Mouse (Mus musculus) adipocyte (in vitro differentiated cells): Measurements from ENCODE around the gene Sesn1.
"Not testable (repeated sequence)": the region's sequence is repeated elsewhere in the genome, so short reads cannot be mapped to it uniquely, and the experiment has no call there.

Experiments used
- DNase-seq: peaks from one replicate; pipeline ENCODE4 v3.0.0-alpha.2; 2016; ENCODE audit warnings: low spot score

The Sesn1 gene

GRCm38 (mm10) chr10:41821171-41821570 lies 11.4 kb downstream of the Sesn1 start:
- DNase-seq, result no peak

GRCm38 (mm10) chr10:41822573-41823281 lies 13.0 kb downstream of the Sesn1 start:
- DNase-seq, result no peak

GRCm38 (mm10) chr10:41823282-41823675 lies 13.5 kb downstream of the Sesn1 start:
- not testable (repeated sequence) for DNase-seq

GRCm38 (mm10) chr10:41823916-41824315 lies 14.2 kb downstream of the Sesn1 start:
- DNase-seq, result no peak

GRCm38 (mm10) chr10:41825041-41825440 lies 15.3 kb downstream of the Sesn1 start:
- DNase-seq, result no peak

- no peak for DNase-seq
These were observed 16.3 kb downstream of the Sesn1 start for GRCm38 (mm10) chr10:41825996-41826395.

- DNase-seq, result no peak
These were observed 16.9 kb downstream of the Sesn1 start for GRCm38 (mm10) chr10:41826526-41827116.

- DNase-seq, result no peak
These were observed 18.0 kb downstream of the Sesn1 start for GRCm38 (mm10) chr10:41827784-41828183.

- DNase-seq, result no peak
These were observed 19.5 kb downstream of the Sesn1 start for GRCm38 (mm10) chr10:41829191-41829590.

- no peak for DNase-seq
These were observed 20.2 kb downstream of the Sesn1 start for GRCm38 (mm10) chr10:41829980-41830379.

GRCm38 (mm10) chr10:41830445-41830844 lies 20.7 kb downstream of the Sesn1 start:
- no peak for DNase-seq

- DNase-seq, result peak; percentile 79
These were observed 21.3 kb downstream of the Sesn1 start for GRCm38 (mm10) chr10:41830851-41831522.

- no peak for DNase-seq
These were observed 22.5 kb downstream of the Sesn1 start for GRCm38 (mm10) chr10:41832191-41832590.

GRCm38 (mm10) chr10:41834131-41834530 lies 24.4 kb downstream of the Sesn1 start:
- no peak for DNase-seq

GRCm38 (mm10) chr10:41838911-41839310 lies 29.2 kb downstream of the Sesn1 start:
- DNase-seq, result no peak

GRCm38 (mm10) chr10:41847737-41848136 lies 38.0 kb downstream of the Sesn1 start:
- DNase-seq, result no peak

GRCm38 (mm10) chr10:41848721-41849120 lies 39.0 kb downstream of the Sesn1 start:
- DNase-seq, result no peak

GRCm38 (mm10) chr10:41859820-41860219 lies 50.1 kb downstream of the Sesn1 start:
- no peak for DNase-seq

GRCm38 (mm10) chr10:41860275-41860688 lies 50.5 kb downstream of the Sesn1 start:
- DNase-seq, result no peak

GRCm38 (mm10) chr10:41863053-41863452 lies 53.3 kb downstream of the Sesn1 start:
- DNase-seq, result no peak

- DNase-seq, result peak; percentile 68
These were observed 56.5 kb downstream of the Sesn1 start for GRCm38 (mm10) chr10:41866069-41866837.

GRCm38 (mm10) chr10:41866838-41867154 lies 57.1 kb downstream of the Sesn1 start:
- no peak for DNase-seq

GRCm38 (mm10) chr10:41867956-41868355 lies 58.2 kb downstream of the Sesn1 start:
- no peak for DNase-seq
